Mouse (Mus musculus) liver, postnatal 0 days (tissue): ENCODE data around the gene Hemk1.

Experiments used
- CTCF ChIP-seq: sonication (generic); IDR thresholded peaks from 2 replicates; pipeline ENCODE4 v1.5.1; 2016; ENCODE audit warnings: antibody characterized with exemption, low read depth
- EP300 ChIP-seq: IDR thresholded peaks from 2 replicates; pipeline ENCODE4 v1.6.1; 2016; ENCODE audit warnings: antibody characterized with exemption, low read depth, mild to moderate bottlenecking

DNA sequence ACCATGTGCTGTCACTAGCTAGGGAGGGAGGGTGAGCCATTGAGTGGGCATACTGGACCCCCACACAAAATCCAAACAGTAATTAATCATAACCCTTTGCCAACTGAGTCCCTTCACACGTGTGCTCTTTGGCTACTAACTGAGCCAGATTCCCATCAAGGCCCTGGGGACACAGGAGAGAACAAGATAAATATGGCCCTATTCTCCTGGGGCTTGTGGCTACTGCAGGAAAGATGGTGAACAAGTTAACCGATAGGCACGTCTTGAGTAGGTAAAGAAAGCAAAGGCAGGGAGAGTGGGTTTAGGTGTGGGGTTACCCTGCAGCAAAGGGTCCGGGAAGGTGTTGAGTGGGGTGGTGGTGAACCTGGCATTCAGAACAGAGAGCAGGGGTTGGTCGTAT lies 34.2 kb downstream of the Hemk1 start:
- TF ChIP-seq EP300: no peak
- no peak for TF ChIP-seq CTCF
